In genomic region chr6:48876510-48877135, GRCm38 (mm10) we compare ENCODE assay signal across 17 mouse cellular contexts. TPM values are rescaled to one million over a fixed set of nuclear protein-coding genes. Genes with fewer than 3 reads are reported as not detected.
DNase-seq lines count a peak whose midpoint lies in the region; ATAC-seq and TF ChIP-seq lines count a peak whose summit lies in the region.
"Had no signal": no experiment of that assay in that cellular context is flagged by ENCODE, and none has a peak within 500 bp of the region (broad histone marks: within the 10 kb centered on the region; RNA-seq: fewer than 3 reads in every experiment).

No protein-coding gene starts in this region.

- WGBS in forebrain, embryonic 14.5 days: 46% methylated on average over 5 of the region's 5 CpGs
- 35% methylated on average over 5 of the region's 5 CpGs for WGBS in forebrain, postnatal 0 days

- H3K4me3 ChIP-seq in forebrain, embryonic 14.5 days (ENCODE audit: low read depth, low read length): no peak overlapping the region
- no peak overlapping the region for H3K4me3 ChIP-seq in forebrain, postnatal 0 days (ENCODE audit: low read depth, low read length)
- no peak overlapping the region for H3K4me3 ChIP-seq in layer of hippocampus, adult 2 months
- H3K4me3 ChIP-seq: gastrocnemius, adult 2 months; limb, embryonic 12.5 days; midbrain, embryonic 13.5 days; neural tube, embryonic 15.5 days had no signal

- no peak overlapping the region for H3K9ac ChIP-seq in forebrain, embryonic 14.5 days (ENCODE audit: low read length)
- no peak overlapping the region for H3K9ac ChIP-seq in forebrain, postnatal 0 days
- H3K9ac ChIP-seq: limb, embryonic 12.5 days; midbrain, embryonic 13.5 days; neural tube, embryonic 15.5 days had no signal

- DNase-seq in forebrain, embryonic 14.5 days (ENCODE audit: low spot score): peak; percentile 79
- DNase-seq in forebrain, postnatal 0 days: no peak
- DNase-seq in layer of hippocampus, adult 2 months (ENCODE audit: low spot score in 2 of 2): peak; percentile 14 to 24
- no peak for DNase-seq in layer of hippocampus, postnatal 25 days (ENCODE audit: extremely low spot score in 1 of 2, low spot score in 1 of 2)
- DNase-seq in cerebellum, postnatal 36 days: peak; percentile 9 to 14
- DNase-seq in left cerebral cortex, postnatal 4 days: peak; percentile 9
- no peak for DNase-seq in adrenal gland, postnatal 36 days
- DNase-seq in heart, postnatal 14 days: no peak
- DNase-seq: adrenal gland, postnatal 14 days; gastrocnemius, adult 2 months; lung, adult 2 months had no signal

- no peaks in the 10 kb centered on the region for H3K27me3 ChIP-seq in forebrain, embryonic 14.5 days (replicated peaks; ENCODE audit: control insufficient read depth, insufficient read depth, low read length)
- no peaks in the 10 kb centered on the region for H3K27me3 ChIP-seq in forebrain, postnatal 0 days (ENCODE audit: insufficient read depth, low read length)
- H3K27me3 ChIP-seq: limb, embryonic 12.5 days; midbrain, embryonic 13.5 days; neural tube, embryonic 15.5 days; Patski had no signal

- H3K4me2 ChIP-seq in forebrain, embryonic 14.5 days (ENCODE audit: low read length): no peak overlapping the region
- no peak overlapping the region for H3K4me2 ChIP-seq in forebrain, postnatal 0 days (ENCODE audit: low read depth)
- H3K4me2 ChIP-seq: limb, embryonic 12.5 days; midbrain, embryonic 13.5 days; neural tube, embryonic 15.5 days had no signal

- intact Hi-C loops in left cerebral cortex, postnatal 4 days (cut with DNase I): no loop called here
- intact Hi-C loops in heart, postnatal 14 days (cut with DNase I): no loop called here

- H3K9me3 ChIP-seq in forebrain, embryonic 14.5 days (replicated peaks; ENCODE audit: control insufficient read depth, low read length): no peaks in the 10 kb centered on the region
- no peaks in the 10 kb centered on the region for H3K9me3 ChIP-seq in forebrain, postnatal 0 days (ENCODE audit: low read length)
- H3K9me3 ChIP-seq: limb, embryonic 12.5 days; midbrain, embryonic 13.5 days; neural tube, embryonic 15.5 days had no signal

- peak; percentile 85 for ATAC-seq in forebrain, embryonic 14.5 days
- ATAC-seq in forebrain, postnatal 0 days: no peak
- ATAC-seq: CD4-positive, CD25-positive, alpha-beta regulatory T cell, adult 4 months; midbrain, embryonic 13.5 days; Patski had no signal

- H3K36me3 ChIP-seq in forebrain, embryonic 14.5 days (ENCODE audit: control insufficient read depth, insufficient read depth, low read length): no peaks in the 10 kb centered on the region
- H3K36me3 ChIP-seq in forebrain, postnatal 0 days (ENCODE audit: insufficient read depth): no peaks in the 10 kb centered on the region
- H3K36me3 ChIP-seq: limb, embryonic 12.5 days; midbrain, embryonic 13.5 days; neural tube, embryonic 15.5 days had no signal

- H3K27ac ChIP-seq in forebrain, embryonic 14.5 days (ENCODE audit: low read depth, low read length): no peak overlapping the region
- H3K27ac ChIP-seq in forebrain, postnatal 0 days (ENCODE audit: low read depth, low read length): no peak overlapping the region
- no peak overlapping the region for H3K27ac ChIP-seq in layer of hippocampus, adult 2 months
- H3K27ac ChIP-seq: gastrocnemius, adult 2 months; limb, embryonic 12.5 days; midbrain, embryonic 13.5 days; neural tube, embryonic 15.5 days had no signal

- no peak for TF ChIP-seq CTCF in forebrain, postnatal 0 days (IDR thresholded peaks at IDR 0.05; ENCODE audit: low read depth)
- TF ChIP-seq CTCF in layer of hippocampus, adult 2 months (conservative IDR thresholded peaks at IDR 0.05): no peak

- H3K4me1 ChIP-seq in forebrain, embryonic 14.5 days (ENCODE audit: control insufficient read depth, insufficient read depth, low read length): no peaks in the 10 kb centered on the region
- H3K4me1 ChIP-seq in forebrain, postnatal 0 days (ENCODE audit: insufficient read depth): no peaks in the 10 kb centered on the region
- H3K4me1 ChIP-seq: limb, embryonic 12.5 days; midbrain, embryonic 13.5 days; neural tube, embryonic 15.5 days had no signal

RNA-seq across cellular contexts. Expression of gene Aoc1, which starts 3.9 kb away (rescaled TPM):
- polyA plus RNA-seq in forebrain, embryonic 14.5 days (2014; fragmentation: Nextera tagmentation; extraction: Ambion mirVana): not detected in 2 replicates
- total RNA-seq in forebrain, postnatal 0 days (2014; rRNA removed): 1.6 TPM in 1 of 2 replicates, not detected in the other
- 0.20 TPM in 1 of 2 replicates, not detected in the other for polyA plus RNA-seq in forebrain, postnatal 0 days (2015; fragmentation: Nextera tagmentation; extraction: Ambion mirVana)
- not detected for total RNA-seq in layer of hippocampus, adult 2 months (2021)
- total RNA-seq in layer of hippocampus, postnatal 25 days (2021): not detected
- total RNA-seq in left cerebral cortex, postnatal 4 days (2021): not detected
- not detected for total RNA-seq in adrenal gland, postnatal 36 days (2021)
- total RNA-seq in heart, postnatal 14 days (2021): not detected
- total RNA-seq: adrenal gland, postnatal 14 days; gastrocnemius, adult 2 months had no signal
- polyA plus RNA-seq: heart, embryonic 14.5 days; limb, embryonic 12.5 days; midbrain, embryonic 13.5 days; neural tube, embryonic 15.5 days had no signal

RNA-seq across cellular contexts. Expression of gene Tmem176b, which starts 35.3 kb away (rescaled TPM):
- polyA plus RNA-seq in forebrain, embryonic 14.5 days (2014; fragmentation: Nextera tagmentation; extraction: Ambion mirVana): 108 and 131 TPM in 2 replicates
- 36.7 and 47.1 TPM in 2 replicates for total RNA-seq in forebrain, postnatal 0 days (2014; rRNA removed)
- 75.3 and 103 TPM in 2 replicates for polyA plus RNA-seq in forebrain, postnatal 0 days (2015; fragmentation: Nextera tagmentation; extraction: Ambion mirVana)
- 10 to 100 TPM; 51.4 to 57.1 TPM for total RNA-seq in layer of hippocampus, adult 2 months (2021)
- total RNA-seq in layer of hippocampus, postnatal 25 days (2021): 10 to 100 TPM; 54.9 to 64.9 TPM
- total RNA-seq in left cerebral cortex, postnatal 4 days (2021): 10 to 100 TPM; 25.8 to 32.2 TPM
- total RNA-seq in adrenal gland, postnatal 36 days (2021): 100 to 1,000 TPM; 506 to 589 TPM
- total RNA-seq in heart, postnatal 14 days (2021): 10 to 100 TPM; 62.5 to 63.9 TPM

RNA-seq across cellular contexts. Expression of gene Tmem176a, which starts 35.9 kb away (rescaled TPM):
- 18.8 and 23.8 TPM in 2 replicates for polyA plus RNA-seq in forebrain, embryonic 14.5 days (2014; fragmentation: Nextera tagmentation; extraction: Ambion mirVana)
- 15.4 and 19.7 TPM in 2 replicates for total RNA-seq in forebrain, postnatal 0 days (2014; rRNA removed)
- polyA plus RNA-seq in forebrain, postnatal 0 days (2015; fragmentation: Nextera tagmentation; extraction: Ambion mirVana): 18.3 and 24.5 TPM in 2 replicates
- total RNA-seq in layer of hippocampus, adult 2 months (2021): 10 to 100 TPM; 26.0 to 30.7 TPM
- 10 to 100 TPM; 22.8 to 26.9 TPM for total RNA-seq in layer of hippocampus, postnatal 25 days (2021)
- total RNA-seq in left cerebral cortex, postnatal 4 days (2021): 10 to 100 TPM in 1 of 2 experiments, 1 to 10 TPM in 1; 8.8 to 10.4 TPM
- 100 to 1,000 TPM; 293 to 327 TPM for total RNA-seq in adrenal gland, postnatal 36 days (2021)
- total RNA-seq in heart, postnatal 14 days (2021): 10 to 100 TPM; 18.7 to 23.8 TPM

RNA-seq across cellular contexts. Expression of gene 1600015I10Rik, which starts 53.1 kb away (rescaled TPM):
- not detected in 2 replicates for polyA plus RNA-seq in forebrain, embryonic 14.5 days (2014; fragmentation: Nextera tagmentation; extraction: Ambion mirVana)
- total RNA-seq in forebrain, postnatal 0 days (2014; rRNA removed): not detected in 2 replicates
- not detected in 2 replicates for polyA plus RNA-seq in forebrain, postnatal 0 days (2015; fragmentation: Nextera tagmentation; extraction: Ambion mirVana)
- not detected for total RNA-seq in layer of hippocampus, adult 2 months (2021)
- not detected for total RNA-seq in layer of hippocampus, postnatal 25 days (2021)
- not detected for total RNA-seq in left cerebral cortex, postnatal 4 days (2021)
- not detected for total RNA-seq in adrenal gland, postnatal 36 days (2021)
- not detected for total RNA-seq in heart, postnatal 14 days (2021)
- total RNA-seq: adrenal gland, postnatal 14 days; gastrocnemius, adult 2 months had no signal
- polyA plus RNA-seq: CD4-positive, CD25-positive, alpha-beta regulatory T cell, adult 4 months; limb, embryonic 12.5 days; lung, adult 2 months; midbrain, embryonic 13.5 days; neural tube, embryonic 15.5 days; Patski had no signal

Comparison
In these comparisons a context has a peak if more than half of its experiments do, and no peak if none do; other contexts are left out.
1. DNase-seq: peak in forebrain, embryonic 14.5 days (single experiment), layer of hippocampus, adult 2 months (2 of 2), cerebellum, postnatal 36 days (2 of 2) and left cerebral cortex, postnatal 4 days (single experiment); none in forebrain, postnatal 0 days (single experiment), layer of hippocampus, postnatal 25 days (0 of 2), adrenal gland, postnatal 36 days (0 of 2) and heart, postnatal 14 days (0 of 2).
2. RNA of gene Tmem176b, which starts 35.3 kb away (total RNA-seq): 506 to 589 TPM in adrenal gland, postnatal 36 days; 54.9 to 64.9 TPM in layer of hippocampus, postnatal 25 days, 62.5 to 63.9 TPM in heart, postnatal 14 days, 51.4 to 57.1 TPM in layer of hippocampus, adult 2 months, 36.7 to 47.1 TPM in forebrain, postnatal 0 days and 25.8 to 32.2 TPM in left cerebral cortex, postnatal 4 days; every median in the first group is over 4 times any median in the second.
3. RNA of gene Tmem176a, which starts 35.9 kb away (total RNA-seq): 293 to 327 TPM in adrenal gland, postnatal 36 days; 26.0 to 30.7 TPM in layer of hippocampus, adult 2 months, 22.8 to 26.9 TPM in layer of hippocampus, postnatal 25 days, 18.7 to 23.8 TPM in heart, postnatal 14 days, 15.4 to 19.7 TPM in forebrain, postnatal 0 days and 8.8 to 10.4 TPM in left cerebral cortex, postnatal 4 days; every median in the first group is over 4 times any median in the second.